19 mouse cellular contexts compared by ENCODE assay signal in the genomic region with DNA sequence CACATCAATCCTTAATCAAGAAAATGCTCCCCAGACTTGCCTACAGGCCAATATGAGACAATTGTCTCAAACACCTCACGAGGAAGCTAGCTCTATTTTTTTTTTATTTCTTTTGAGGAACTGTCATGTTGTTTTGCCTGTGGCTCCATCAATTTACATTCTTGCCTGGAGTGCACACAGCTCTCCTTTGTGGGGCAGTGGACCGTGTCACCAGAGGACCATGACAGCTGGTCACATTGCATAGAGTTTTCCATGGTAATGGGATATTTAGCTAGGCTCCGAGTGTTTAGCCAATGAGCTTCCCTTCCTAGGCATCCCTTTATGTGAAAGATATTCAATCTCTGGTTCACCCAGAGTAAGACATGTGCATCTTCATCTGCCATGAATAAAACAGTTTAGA. TPM values are rescaled to one million over a fixed set of nuclear protein-coding genes. Genes with fewer than 3 reads are reported as not detected.
DNase-seq lines count a peak whose midpoint lies in the region; ATAC-seq and TF ChIP-seq lines count a peak whose summit lies in the region.
"Had no signal": no experiment of that assay in that cellular context is flagged by ENCODE, and none has a peak within 500 bp of the region (broad histone marks: within the 10 kb centered on the region; RNA-seq: fewer than 3 reads in every experiment).

No protein-coding gene starts in this region.

- peak; percentile 52 for DNase-seq in hindbrain, embryonic 10.5 days (ENCODE audit: low spot score)
- DNase-seq in midbrain, embryonic 11.5 days (ENCODE audit: low spot score, missing footprints): no peak
- DNase-seq in CH12.LX (ENCODE audit: extremely low read depth): peak; percentile 17
- DNase-seq in brain, embryonic 14.5 days (ENCODE audit: low read depth): peak; percentile 56
- no peak for DNase-seq in urinary bladder, postnatal 36 days (ENCODE audit: low spot score in 2 of 2)
- no peak for DNase-seq in adrenal gland, postnatal 25 days
- DNase-seq: adrenal gland, adult 8-10 months; cerebellum, adult 11-12 months; cerebellum, adult 9-10 months; cerebellum, postnatal 25 days; forebrain, postnatal 0 days; gastrocnemius, postnatal 14 days; heart, adult 2 months; kidney, adult 11 months had no signal

- no peaks in the 10 kb centered on the region for H3K9me3 ChIP-seq in hindbrain, embryonic 10.5 days
- H3K9me3 ChIP-seq in hindbrain, embryonic 16.5 days (ENCODE audit: control insufficient read depth, low read length): no peaks in the 10 kb centered on the region
- H3K9me3 ChIP-seq in midbrain, embryonic 11.5 days (ENCODE audit: control insufficient read depth, low read length): no peaks in the 10 kb centered on the region
- H3K9me3 ChIP-seq in midbrain, embryonic 15.5 days: no peaks in the 10 kb centered on the region
- H3K9me3 ChIP-seq in CH12.LX (replicated peaks; ENCODE audit: low read length): no peaks in the 10 kb centered on the region
- H3K9me3 ChIP-seq: embryonic facial prominence, embryonic 12.5 days; heart, embryonic 12.5 days; hindbrain, embryonic 15.5 days had no signal

- in situ Hi-C loops in CH12.LX (cut with MboI; ENCODE audit: low pct_ligation_motif_present, low pct_unique_long_range_greater_than_20kb, low sequenced_read_pairs): no loop called here

- no peak overlapping the region for H3K4me3 ChIP-seq in hindbrain, embryonic 10.5 days
- no peak overlapping the region for H3K4me3 ChIP-seq in hindbrain, embryonic 16.5 days (ENCODE audit: low read length)
- H3K4me3 ChIP-seq in midbrain, embryonic 11.5 days (ENCODE audit: low read depth, low read length): no peak overlapping the region
- H3K4me3 ChIP-seq in midbrain, embryonic 15.5 days: no peak overlapping the region
- no peak overlapping the region for H3K4me3 ChIP-seq in CH12.LX (replicated peaks in 1 of 3; ENCODE audit: low read depth in 2 of 3, low read length in 2 of 3, poor library complexity in 1 of 3)
- H3K4me3 ChIP-seq: embryonic facial prominence, embryonic 12.5 days; heart, adult 2 months; heart, embryonic 12.5 days; hindbrain, embryonic 15.5 days had no signal

- WGBS in hindbrain, embryonic 10.5 days: 31% methylated on average over 3 of the region's 3 CpGs
- WGBS in hindbrain, embryonic 16.5 days: 21% methylated on average over 3 of the region's 3 CpGs
- 32% methylated on average over 3 of the region's 3 CpGs for WGBS in midbrain, embryonic 11.5 days
- 17% methylated on average over 3 of the region's 3 CpGs for WGBS in midbrain, embryonic 15.5 days

- no peak overlapping the region for H3K4me2 ChIP-seq in hindbrain, embryonic 16.5 days (ENCODE audit: low read length)
- H3K4me2 ChIP-seq in midbrain, embryonic 11.5 days: no peak overlapping the region
- no peak overlapping the region for H3K4me2 ChIP-seq in midbrain, embryonic 15.5 days
- H3K4me2 ChIP-seq in CH12.LX (ENCODE audit: insufficient read depth, low read depth, poor library complexity, severe bottlenecking): no peak overlapping the region
- H3K4me2 ChIP-seq: embryonic facial prominence, embryonic 12.5 days; heart, embryonic 12.5 days; hindbrain, embryonic 15.5 days had no signal

- H3K9ac ChIP-seq in hindbrain, embryonic 16.5 days (ENCODE audit: low read depth, low read length): no peak overlapping the region
- no peak overlapping the region for H3K9ac ChIP-seq in midbrain, embryonic 11.5 days (ENCODE audit: low read length)
- H3K9ac ChIP-seq in midbrain, embryonic 15.5 days: no peak overlapping the region
- no peak overlapping the region for H3K9ac ChIP-seq in CH12.LX (ENCODE audit: insufficient read depth, low read depth)
- H3K9ac ChIP-seq: embryonic facial prominence, embryonic 12.5 days; forebrain, postnatal 0 days; heart, embryonic 12.5 days; hindbrain, embryonic 15.5 days had no signal

- no peak for TF ChIP-seq POLR2A in CH12.LX (IDR thresholded peaks at IDR 0.05; ENCODE audit: low read depth, low read length)
- TF ChIP-seq POLR2A in brain, embryonic 14.5 days (IDR thresholded peaks at IDR 0.05; ENCODE audit: borderline replicate concordance, extremely low read depth, insufficient read depth, insufficient read length, poor library complexity, severe bottlenecking): no peak

- H3K27me3 ChIP-seq in hindbrain, embryonic 10.5 days (ENCODE audit: insufficient read depth, poor library complexity, severe bottlenecking): no peaks in the 10 kb centered on the region
- no peaks in the 10 kb centered on the region for H3K27me3 ChIP-seq in hindbrain, embryonic 16.5 days (replicated peaks; ENCODE audit: control insufficient read depth, insufficient read depth, low read length)
- no peaks in the 10 kb centered on the region for H3K27me3 ChIP-seq in midbrain, embryonic 11.5 days (ENCODE audit: control insufficient read depth, insufficient read depth, low read length)
- H3K27me3 ChIP-seq in midbrain, embryonic 15.5 days (replicated peaks): no peaks in the 10 kb centered on the region
- no peaks in the 10 kb centered on the region for H3K27me3 ChIP-seq in CH12.LX (replicated peaks)
- H3K27me3 ChIP-seq: embryonic facial prominence, embryonic 12.5 days; heart, embryonic 12.5 days; hindbrain, embryonic 15.5 days had no signal

- 0 out of 2 replicates have a peak, but pooled peaks have one; percentile 22 for TF ChIP-seq EP300 in CH12.LX (IDR thresholded peaks at IDR 0.05; ENCODE audit: low read length)

- TF ChIP-seq CTCF in CH12.LX (conservative IDR thresholded peaks at IDR 0.05 in 1 of 2, IDR thresholded peaks at IDR 0.05 in 1 of 2; ENCODE audit: low read depth in 2 of 2, low read length in 2 of 2): no peak
- TF ChIP-seq CTCF in brain, embryonic 14.5 days (IDR thresholded peaks at IDR 0.05; ENCODE audit: borderline replicate concordance, extremely low read depth, insufficient read depth, insufficient read length): no peak

- H3K79me2 ChIP-seq in CH12.LX (replicated peaks; ENCODE audit: control insufficient read depth, extremely low read depth, insufficient read depth, poor library complexity, severe bottlenecking): no peaks in the 10 kb centered on the region

- H3K27ac ChIP-seq in hindbrain, embryonic 10.5 days: no peak overlapping the region
- H3K27ac ChIP-seq in hindbrain, embryonic 16.5 days (ENCODE audit: low read depth, low read length): no peak overlapping the region
- no peak overlapping the region for H3K27ac ChIP-seq in midbrain, embryonic 11.5 days (ENCODE audit: low read depth, low read length)
- no peak overlapping the region for H3K27ac ChIP-seq in midbrain, embryonic 15.5 days
- no peak overlapping the region for H3K27ac ChIP-seq in CH12.LX (ENCODE audit: insufficient read depth, low read depth)
- H3K27ac ChIP-seq: embryonic facial prominence, embryonic 12.5 days; heart, adult 2 months; hindbrain, embryonic 15.5 days had no signal

- no peak for ATAC-seq in hindbrain, embryonic 16.5 days
- peak; percentile 83 for ATAC-seq in midbrain, embryonic 11.5 days (ENCODE audit: low FRiP score)
- no peak for ATAC-seq in midbrain, embryonic 15.5 days (replicated peaks)
- ATAC-seq: forebrain, postnatal 0 days had no signal

- TF ChIP-seq RAD21 in CH12.LX (IDR thresholded peaks at IDR 0.05; ENCODE audit: low read depth, low read length): no peak

- peaks cover 12% of the 10 kb centered on the region for H3K4me1 ChIP-seq in hindbrain, embryonic 10.5 days (replicated peaks)
- H3K4me1 ChIP-seq in hindbrain, embryonic 16.5 days (ENCODE audit: control insufficient read depth, insufficient read depth, low read depth, low read length): no peaks in the 10 kb centered on the region
- no peaks in the 10 kb centered on the region for H3K4me1 ChIP-seq in midbrain, embryonic 11.5 days (ENCODE audit: control insufficient read depth, insufficient read depth, low read length)
- no peaks in the 10 kb centered on the region for H3K4me1 ChIP-seq in midbrain, embryonic 15.5 days
- peaks cover 5 to 22% of the 10 kb centered on the region in 2 experiments for H3K4me1 ChIP-seq in CH12.LX (ENCODE audit: control insufficient read depth in 1 of 2, insufficient read depth in 2 of 2)
- H3K4me1 ChIP-seq: embryonic facial prominence, embryonic 12.5 days; heart, embryonic 12.5 days; hindbrain, embryonic 15.5 days had no signal

- dilution Hi-C loops in CH12.LX (cut with MboI; ENCODE audit: extremely low pct_ligation_motif_present, extremely low pct_unique_long_range_greater_than_20kb, low sequenced_read_pairs): no loop called here

- H3K36me3 ChIP-seq in hindbrain, embryonic 10.5 days: no peaks in the 10 kb centered on the region
- no peaks in the 10 kb centered on the region for H3K36me3 ChIP-seq in hindbrain, embryonic 16.5 days (ENCODE audit: control insufficient read depth, insufficient read depth, low read length)
- H3K36me3 ChIP-seq in midbrain, embryonic 11.5 days (ENCODE audit: control insufficient read depth, insufficient read depth, low read length): no peaks in the 10 kb centered on the region
- no peaks in the 10 kb centered on the region for H3K36me3 ChIP-seq in midbrain, embryonic 15.5 days (replicated peaks)
- H3K36me3 ChIP-seq in CH12.LX (replicated peaks in 1 of 2; ENCODE audit: control insufficient read depth in 1 of 2, insufficient read depth in 1 of 2, low read length in 1 of 2): no peaks in the 10 kb centered on the region
- H3K36me3 ChIP-seq: embryonic facial prominence, embryonic 12.5 days; heart, embryonic 12.5 days; hindbrain, embryonic 15.5 days had no signal

TF ChIP-seq in CH12.LX, 34 proteins besides CTCF, POLR2A, EP300 and RAD21:
- TF ChIP-seq ZNF384 (IDR thresholded peaks at IDR 0.05; ENCODE audit: low read depth, low read length) (peak; percentile 35; the same call in 1 of the 2 replicates), BHLHE40 (IDR thresholded peaks at IDR 0.05; ENCODE audit: low read depth, low read length) (no peak)

RNA-seq across cellular contexts. Expression of a gene that starts 26.9 kb away (rescaled TPM):
- 0.88 and 1.2 TPM in 2 replicates for polyA plus RNA-seq in hindbrain, embryonic 10.5 days (2016; fragmentation: Nextera tagmentation; extraction: Ambion mirVana)
- polyA plus RNA-seq in hindbrain, embryonic 16.5 days (2015; fragmentation: Nextera tagmentation; extraction: Ambion mirVana): 2.6 and 2.9 TPM in 2 replicates
- 1.7 and 1.8 TPM in 2 replicates for polyA plus RNA-seq in midbrain, embryonic 11.5 days (2014; fragmentation: Nextera tagmentation; extraction: Ambion mirVana)
- polyA plus RNA-seq in midbrain, embryonic 15.5 days (2015; fragmentation: Nextera tagmentation; extraction: Ambion mirVana): 2.8 and 3.1 TPM in 2 replicates
- total RNA-seq in CH12.LX (2012; rRNA removed): 2.4 and 2.7 TPM in 2 replicates
- total RNA-seq in CH12.LX (2014; rRNA removed): 0.83 and 1.1 TPM in 2 replicates
- polyA plus RNA-seq in CH12.LX (2012; ENCODE audit: insufficient read length, low read depth): 2.9 and 3.3 TPM in 2 replicates
- 3.8 and 4.9 TPM in 2 replicates for polyA plus RNA-seq in brain, embryonic 14.5 days (2012; rRNA removed)
- total RNA-seq in adrenal gland, postnatal 25 days (2021): 7.8 and 9.6 TPM in 2 replicates

Comparison
In these comparisons a context has a peak if more than half of its experiments do, and no peak if none do; other contexts are left out.
1. DNase-seq: peak in hindbrain, embryonic 10.5 days (single experiment), CH12.LX (single experiment) and brain, embryonic 14.5 days (single experiment); none in midbrain, embryonic 11.5 days (single experiment), urinary bladder, postnatal 36 days (0 of 2) and adrenal gland, postnatal 25 days (single experiment).